Mouse (Mus musculus): ENCODE results near the gene Gm10837.

The Gm10837 gene

DNA sequence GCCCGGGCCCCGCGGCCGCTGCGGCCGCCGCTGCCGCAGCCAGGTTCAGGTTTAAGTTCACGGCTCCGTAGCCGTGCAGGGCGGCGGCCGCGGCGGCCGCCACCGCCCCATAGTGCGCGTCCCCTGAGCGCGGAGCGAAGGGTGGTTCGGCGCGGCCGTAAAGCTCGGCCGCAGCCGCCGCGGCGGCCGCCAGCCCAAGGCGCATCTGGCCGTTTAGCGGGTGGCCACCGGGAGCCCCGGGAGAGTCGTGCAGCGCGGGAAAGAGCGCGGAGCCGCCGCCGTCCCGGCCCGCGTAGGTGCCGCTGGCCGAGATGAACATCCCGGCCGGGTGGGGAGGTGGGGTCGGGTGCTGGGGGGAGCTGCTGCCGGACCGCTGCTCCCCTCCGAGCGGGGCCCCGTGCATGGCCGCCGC lies 26.0 kb upstream of the Gm10837 start:
- DNase-seq (ENCODE audit: inconsistent age in 2 of 2, low spot score in 1 of 2): no peak

DNA sequence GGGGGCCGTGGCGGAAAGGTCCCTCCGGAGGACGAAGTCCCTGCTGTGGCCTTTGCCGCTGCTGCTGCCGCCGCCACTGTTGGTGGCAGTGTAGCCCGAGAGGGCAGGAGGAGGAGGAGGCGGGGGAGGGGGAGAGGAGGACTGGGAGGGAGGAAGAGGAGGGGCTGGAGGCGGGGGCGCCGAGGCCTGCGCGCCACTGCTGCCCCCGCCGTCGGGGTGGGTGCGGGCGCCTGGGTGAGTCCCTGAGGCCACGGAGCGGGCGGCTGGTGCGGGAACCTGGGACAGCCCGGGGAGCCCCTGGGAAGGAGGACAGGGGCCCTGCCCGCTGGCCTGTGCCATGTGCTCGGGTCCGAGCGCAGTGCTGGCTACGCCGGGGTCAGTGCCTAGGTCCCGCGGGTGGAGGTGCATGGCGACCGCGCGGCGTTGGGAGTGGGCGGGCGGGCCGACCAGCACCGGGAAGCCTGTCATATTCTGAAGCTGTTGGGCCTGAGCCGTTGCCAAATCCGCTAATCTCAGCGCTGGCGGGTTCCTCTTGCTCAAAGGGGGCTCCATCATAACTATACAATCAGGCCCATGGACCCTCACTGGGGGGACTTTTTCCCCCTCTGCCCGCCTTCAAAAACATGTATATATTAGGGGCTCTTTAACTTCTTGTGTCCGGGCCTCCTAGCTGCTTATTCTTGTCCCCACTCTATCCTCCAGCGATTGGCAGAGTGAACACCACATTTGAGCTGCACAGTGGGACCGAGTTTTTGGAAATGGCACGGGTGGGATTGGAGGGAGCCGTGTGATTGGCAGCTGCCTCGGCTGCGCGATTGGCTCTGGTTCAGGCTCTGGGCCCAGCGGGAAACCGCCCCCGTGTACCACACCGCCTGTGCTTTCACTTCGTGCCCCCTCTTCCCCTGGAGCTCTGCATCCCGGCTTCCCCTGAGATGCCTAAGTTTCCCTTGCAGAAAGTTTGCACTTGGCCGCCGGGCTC lies 25.3 kb upstream of the Gm10837 start, which contains the start of gene Zic5:
Gene Zic5, minus strand, starts transcription at position 915 of the 979 bp plus-strand sequence.
- DNase-seq (ENCODE audit: inconsistent age in 2 of 2, low spot score in 1 of 2): peak; percentile 17 to 57

DNA sequence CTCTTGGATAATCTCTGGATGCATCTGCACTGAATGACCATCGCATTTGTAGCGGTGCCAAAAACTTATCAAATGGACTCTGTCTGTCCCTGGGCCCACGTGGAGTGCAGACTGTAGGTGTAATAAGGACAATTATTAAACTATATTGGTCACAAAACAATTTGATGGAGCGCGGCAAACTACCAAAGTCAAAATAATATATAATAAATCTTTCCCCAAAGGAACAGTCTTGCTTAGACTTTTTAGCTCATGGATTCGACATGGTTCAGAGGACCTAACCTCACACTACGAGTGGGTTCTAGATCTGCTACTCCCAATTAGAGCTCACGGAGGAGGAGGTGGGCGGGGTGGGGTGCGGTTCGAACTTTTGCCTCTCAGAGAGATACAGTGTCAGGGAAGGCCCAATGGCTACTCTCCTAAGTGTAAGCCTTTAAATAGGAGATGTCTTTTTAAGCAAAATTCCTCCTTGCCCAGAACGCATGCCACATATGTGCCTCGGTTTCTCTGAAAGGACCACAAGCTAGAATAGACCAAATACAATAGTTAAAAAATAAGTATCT lies 24.4 kb upstream of the Gm10837 start:
- DNase-seq (ENCODE audit: inconsistent age in 2 of 2, low spot score in 1 of 2): no peak

DNA sequence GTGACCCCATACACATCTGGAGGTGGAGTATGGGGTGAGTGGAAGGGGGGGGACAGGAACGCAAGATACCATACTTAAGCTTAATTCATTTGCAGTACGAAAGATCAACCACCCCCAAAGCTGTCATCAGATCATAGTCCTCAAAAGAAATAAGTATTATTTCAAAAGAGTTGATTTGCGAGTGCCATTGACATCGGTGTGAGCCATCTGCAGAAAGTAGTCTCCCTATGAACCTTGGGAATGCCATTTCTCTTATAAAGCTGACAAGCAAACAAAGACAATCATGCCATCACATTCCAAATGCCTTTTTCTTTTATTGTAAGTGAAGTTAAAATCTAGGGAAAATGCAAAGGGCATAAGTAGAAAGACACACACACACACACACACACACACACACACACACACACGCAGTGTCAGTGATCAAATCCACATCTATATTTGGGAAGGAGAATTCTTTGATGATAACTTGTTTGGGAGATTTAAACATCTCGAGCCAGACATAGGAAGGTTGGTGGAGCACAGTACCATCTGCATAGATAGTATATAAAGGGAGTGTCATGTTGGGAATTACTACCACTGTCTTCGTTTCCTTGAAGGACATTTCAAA lies 23.5 kb upstream of the Gm10837 start:
- no peak for DNase-seq (ENCODE audit: inconsistent age in 2 of 2, low spot score in 1 of 2)

DNA sequence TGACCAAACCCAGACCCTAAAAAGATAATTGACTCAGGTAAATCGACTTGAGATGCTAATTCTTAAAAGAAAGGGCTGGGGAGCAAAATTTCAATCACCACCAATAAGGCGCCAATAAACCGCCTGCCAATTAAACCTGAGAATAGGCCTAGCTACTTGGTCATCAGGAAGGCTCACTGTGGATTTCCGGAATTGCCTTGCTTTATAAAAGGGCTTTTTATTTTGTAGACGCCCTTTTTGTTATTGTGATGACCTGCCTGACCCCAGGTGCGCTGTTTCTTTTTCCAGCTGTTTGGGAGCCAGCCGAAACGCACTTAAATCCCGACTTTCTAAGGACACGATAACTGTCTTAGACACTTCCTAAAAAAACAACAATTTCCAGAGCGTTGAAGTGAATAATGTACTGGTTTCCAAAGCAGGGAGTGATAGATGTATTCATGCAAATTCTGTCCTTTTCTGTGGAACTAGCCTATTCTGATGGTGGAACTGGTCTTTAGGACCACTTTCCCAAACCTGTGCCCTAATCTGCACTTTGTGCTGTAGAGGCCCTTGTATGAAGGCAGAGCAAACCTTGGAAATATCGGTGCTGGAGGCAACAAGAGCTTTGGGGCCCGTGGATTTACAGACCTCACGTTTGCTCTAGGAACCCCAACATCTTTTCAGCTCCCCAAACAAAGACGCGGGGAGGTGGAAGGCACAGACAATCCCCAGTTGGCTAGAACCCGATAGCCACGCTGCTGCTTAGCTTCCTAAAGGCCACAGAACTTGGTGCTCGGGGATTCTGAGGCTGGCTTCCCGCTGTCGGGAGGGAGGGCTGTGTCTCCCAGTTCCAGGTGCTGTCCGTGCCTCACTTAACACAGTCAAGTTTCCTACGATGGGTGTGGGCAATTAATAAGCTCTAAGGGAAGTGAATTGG lies 22.2 kb upstream of the Gm10837 start:
- peak in 1 of 2 experiments; percentile 24 for DNase-seq (ENCODE audit: inconsistent age in 2 of 2, low spot score in 1 of 2)

DNA sequence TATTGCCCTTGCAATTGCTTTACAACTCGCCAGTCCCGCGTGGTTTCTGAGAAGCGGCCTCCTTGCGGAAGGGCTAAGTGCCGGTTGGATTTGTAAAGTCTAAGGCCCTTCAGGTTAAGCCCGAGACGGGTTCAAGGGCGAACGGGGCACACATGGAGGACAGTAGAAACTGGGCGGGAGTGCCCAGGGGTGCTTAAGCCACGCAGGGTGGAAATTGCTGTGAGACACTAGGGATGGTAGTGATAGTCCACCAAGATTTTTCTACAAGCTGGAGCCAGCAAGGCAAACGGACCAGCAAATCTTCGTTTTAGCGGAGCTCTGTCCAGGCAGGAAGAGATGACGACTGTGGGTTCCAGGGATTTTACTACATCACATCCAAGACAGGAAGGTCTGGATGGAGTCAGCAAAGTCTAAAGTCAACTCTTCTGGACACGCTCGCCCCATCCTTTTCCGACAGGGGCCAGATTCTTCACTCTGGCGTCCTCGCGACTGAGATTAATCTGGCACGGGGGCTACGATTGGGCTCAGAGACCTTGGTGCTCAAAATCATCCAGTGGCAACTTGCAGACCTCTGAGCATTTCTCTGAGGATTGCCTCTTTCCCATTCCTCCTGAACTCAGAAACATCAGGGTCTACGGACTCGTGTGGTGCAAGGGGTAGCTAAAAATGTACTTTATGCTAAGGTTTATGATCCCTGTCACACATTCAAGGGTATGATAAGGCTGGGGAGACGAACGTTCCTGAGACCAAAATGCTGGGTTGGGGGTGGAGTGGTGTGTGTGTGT lies 21.2 kb upstream of the Gm10837 start:
- DNase-seq (ENCODE audit: inconsistent age in 2 of 2, low spot score in 1 of 2): peak in 1 of 2 experiments; percentile 33

DNA sequence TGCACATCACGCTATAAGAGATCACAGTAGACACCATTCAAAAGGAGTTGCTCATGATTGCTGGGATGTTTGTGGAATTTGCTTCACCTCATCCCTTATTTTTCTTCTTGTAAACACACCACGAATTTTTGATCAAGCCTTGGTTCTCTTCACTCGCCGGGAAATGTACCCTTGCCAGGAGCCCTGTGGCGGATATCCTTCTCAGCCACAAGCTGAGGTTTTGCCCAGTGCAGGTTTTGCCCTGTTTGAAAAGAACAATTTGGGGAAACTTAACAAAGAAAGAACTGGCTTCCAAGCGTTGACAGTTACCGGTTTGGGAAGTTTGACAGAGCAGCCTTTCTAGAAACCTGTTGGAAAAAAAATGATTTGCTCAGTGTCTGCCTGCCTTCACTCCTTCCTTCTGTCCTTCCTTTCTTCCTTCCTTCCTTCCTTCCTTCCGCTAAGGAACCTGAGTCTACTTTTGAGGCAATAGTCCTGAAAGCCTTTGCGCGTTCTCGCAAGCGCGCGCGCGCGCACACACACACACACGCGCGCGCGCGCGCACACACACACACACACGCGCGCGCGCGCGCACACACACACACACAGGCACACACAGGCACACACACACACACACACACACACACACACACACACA lies 18.8 kb upstream of the Gm10837 start:
- no peak for DNase-seq (ENCODE audit: inconsistent age in 2 of 2, low spot score in 1 of 2)

DNA sequence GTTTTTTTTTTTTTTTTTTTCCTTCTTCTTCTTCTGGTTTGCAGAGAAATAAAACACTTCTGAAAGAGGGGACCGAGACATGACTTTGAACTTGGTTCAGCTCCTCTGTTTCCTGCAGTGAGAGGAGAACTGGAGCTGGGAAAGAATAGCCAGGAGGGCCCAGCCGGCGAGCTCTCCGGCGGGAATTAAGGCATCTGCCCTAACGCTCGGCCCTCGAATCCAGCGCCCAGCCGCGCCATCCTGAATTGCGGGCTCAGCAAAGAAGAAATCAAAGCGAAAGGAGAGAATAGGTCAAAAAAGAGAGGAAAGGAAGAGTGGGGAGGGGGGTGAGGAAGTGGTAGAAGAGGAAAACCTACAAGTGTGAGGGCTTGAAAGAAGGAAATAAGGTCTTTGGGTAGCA lies 18.2 kb upstream of the Gm10837 start:
- DNase-seq (ENCODE audit: inconsistent age in 2 of 2, low spot score in 1 of 2): peak in 1 of 2 experiments; percentile 33

DNA sequence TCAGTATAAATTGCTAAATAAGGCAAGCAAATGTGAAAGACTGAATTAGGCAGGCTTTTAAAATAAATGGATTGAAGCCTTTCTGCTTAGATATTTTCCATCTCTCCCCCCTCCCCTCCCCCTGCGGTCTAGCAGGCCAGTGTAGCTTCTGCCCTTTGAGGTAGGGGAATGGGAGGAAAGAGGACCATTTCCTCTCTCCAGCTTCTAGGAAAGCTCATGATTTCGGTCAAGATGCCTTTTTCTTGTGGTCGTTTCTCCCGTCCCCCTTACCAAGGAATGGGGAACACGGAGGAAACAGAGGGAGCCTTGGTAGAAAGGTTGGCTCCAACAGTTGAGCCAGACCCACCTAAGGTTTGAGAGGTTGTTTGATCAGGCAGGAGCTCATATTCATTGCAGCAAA lies 17.7 kb upstream of the Gm10837 start:
- no peak for DNase-seq (ENCODE audit: inconsistent age in 2 of 2, low spot score in 1 of 2)

DNA sequence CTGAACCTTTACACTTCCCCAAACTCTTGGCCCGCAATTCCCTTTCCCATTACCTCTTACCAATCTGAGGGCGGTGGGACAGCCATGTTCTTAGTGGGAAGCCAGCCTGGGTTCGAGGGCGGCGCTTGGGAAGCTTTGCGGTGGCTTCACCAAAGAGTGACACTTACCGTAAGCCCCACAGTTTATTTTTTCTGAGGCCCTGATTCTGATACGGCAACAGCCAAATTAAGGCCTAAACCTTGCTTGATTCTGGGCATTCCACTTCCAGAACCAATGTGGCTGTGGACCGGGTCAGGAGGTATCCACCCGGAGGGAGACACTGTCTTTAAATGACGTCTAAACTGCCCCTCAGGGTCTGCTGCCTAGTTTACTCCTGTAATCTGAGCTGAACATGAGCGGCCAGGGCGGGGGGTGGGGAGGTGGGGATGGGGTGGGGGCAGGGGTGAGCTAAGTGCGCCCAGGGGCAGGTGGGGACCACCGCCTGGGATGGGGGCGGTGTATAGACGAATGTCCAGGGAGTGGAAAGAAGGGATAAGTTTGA lies 17.1 kb upstream of the Gm10837 start:
- DNase-seq (ENCODE audit: inconsistent age in 2 of 2, low spot score in 1 of 2): no peak

DNA sequence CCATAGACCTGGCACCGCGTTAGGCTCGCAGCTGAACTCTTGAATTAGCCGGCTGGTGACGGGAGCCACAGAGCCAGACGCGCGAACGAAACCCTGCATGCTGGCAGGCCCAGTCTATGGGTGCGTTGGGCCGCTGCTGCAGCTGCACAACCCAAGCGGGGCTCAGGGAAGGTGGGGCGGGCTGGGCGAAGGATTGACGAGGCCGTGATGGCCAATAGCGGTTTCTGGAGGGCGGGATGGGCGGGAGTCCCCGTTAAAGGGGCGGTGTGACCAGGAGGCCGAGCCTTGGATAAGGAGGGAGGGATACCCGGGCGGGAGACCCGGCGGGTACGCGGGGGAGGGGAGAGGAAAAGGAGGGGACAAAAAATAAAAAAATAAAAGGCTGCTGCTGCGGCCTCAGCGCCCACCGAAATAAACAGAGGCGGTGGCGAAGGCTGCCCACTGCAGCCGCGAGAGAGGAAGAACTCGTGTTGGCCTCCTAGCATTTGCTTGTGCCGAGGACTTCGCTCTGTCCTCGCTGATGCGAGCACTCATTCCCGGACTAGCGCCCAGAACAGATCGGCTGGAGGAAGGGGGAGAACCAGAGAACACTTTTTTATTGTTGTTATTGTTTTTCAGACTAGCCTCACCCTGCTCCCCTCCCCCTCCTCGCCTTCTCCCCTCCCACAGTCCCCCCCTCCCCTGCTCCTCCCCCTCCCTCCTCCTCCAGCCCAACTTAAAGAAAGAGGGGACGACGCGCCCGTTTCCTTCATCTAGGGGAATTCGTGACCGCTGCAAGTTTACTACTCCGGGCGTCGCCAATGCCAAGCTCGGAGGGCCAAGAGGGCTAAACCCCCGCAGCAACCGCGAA lies 16.1 kb upstream of the Gm10837 start:
- peak in 1 of 2 experiments; percentile 53 for DNase-seq (ENCODE audit: inconsistent age in 2 of 2, low spot score in 1 of 2)

DNA sequence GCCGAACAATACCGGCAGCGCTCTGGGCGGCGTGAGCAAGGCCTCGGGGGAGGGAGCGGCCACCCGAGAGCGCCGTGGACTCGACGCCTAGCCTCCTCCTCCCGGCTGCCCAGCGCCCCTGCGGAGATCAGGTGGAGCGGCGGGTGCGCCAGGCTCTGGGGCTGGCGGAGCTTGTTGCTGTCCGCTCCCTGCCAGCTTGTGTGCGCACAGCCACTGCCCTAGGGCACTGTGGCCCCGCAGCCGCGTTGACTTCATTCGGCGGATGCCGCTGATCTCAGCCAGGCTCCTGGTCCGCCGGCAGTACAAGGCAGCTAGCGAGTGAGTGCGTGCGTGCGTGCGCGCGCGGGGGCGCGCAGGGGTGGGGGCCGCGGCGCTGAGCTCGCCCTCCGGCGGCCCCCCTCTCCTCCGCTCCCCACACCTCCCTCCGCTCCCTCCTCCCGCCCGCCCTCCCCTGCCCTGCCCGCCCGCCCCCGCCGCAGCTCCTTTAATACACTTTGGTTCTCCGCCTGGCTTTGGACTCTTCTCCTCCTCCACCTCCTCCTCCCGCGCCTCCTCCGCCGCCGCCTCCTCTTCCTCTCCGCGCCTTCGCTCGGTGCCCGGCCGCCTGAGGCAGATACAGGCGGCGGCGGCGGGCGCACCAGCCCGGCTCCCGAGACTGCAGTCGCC lies 15.4 kb upstream of the Gm10837 start, which contains the start of gene Zic2:
Gene Zic2, plus strand, starts transcription at position 545 of the 666 bp plus-strand sequence.
- peak; percentile 31 to 68 for DNase-seq (ENCODE audit: inconsistent age in 2 of 2, low spot score in 1 of 2)

DNA sequence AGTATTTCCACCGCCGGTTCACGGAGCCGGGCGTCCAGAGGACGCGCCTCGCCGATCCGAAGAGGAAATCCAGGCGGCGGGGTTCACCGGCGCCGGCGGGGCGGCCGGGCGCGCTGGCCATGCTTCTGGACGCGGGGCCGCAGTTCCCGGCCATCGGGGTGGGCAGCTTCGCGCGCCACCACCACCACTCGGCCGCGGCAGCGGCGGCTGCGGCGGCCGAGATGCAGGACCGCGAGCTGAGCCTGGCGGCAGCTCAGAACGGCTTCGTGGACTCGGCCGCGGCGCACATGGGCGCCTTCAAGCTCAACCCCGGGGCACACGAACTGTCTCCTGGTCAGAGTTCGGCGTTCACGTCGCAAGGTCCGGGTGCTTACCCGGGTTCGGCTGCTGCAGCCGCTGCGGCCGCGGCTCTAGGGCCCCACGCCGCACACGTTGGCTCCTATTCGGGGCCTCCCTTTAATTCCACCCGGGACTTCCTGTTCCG lies 14.8 kb upstream of the Gm10837 start:
- peak in 1 of 2 experiments; percentile 66 for DNase-seq (ENCODE audit: inconsistent age in 2 of 2, low spot score in 1 of 2)

DNA sequence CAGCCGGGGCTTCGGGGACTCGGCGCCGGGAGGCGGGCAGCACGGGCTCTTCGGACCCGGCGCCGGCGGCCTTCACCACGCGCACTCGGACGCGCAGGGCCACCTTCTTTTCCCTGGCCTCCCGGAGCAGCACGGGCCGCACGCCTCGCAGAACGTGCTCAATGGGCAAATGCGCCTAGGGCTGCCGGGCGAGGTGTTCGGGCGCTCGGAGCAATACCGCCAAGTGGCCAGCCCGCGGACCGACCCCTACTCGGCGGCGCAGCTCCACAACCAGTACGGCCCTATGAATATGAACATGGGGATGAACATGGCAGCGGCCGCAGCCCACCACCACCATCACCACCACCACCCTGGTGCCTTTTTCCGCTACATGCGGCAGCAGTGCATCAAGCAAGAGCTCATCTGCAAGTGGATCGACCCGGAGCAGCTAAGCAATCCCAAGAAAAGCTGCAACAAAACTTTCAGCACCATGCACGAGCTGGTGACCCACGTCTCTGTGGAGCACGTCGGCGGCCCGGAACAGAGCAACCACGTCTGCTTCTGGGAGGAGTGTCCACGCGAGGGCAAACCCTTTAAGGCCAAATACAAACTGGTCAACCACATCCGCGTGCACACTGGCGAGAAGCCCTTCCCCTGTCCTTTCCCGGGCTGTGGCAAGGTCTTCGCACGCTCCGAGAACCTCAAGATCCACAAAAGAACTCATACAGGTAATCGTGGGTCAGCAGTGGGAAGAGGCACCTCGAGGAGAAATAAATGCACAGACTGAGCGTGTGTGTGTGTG lies 14.2 kb upstream of the Gm10837 start:
- peak in 1 of 2 experiments; percentile 60 for DNase-seq (ENCODE audit: inconsistent age in 2 of 2, low spot score in 1 of 2)

DNA sequence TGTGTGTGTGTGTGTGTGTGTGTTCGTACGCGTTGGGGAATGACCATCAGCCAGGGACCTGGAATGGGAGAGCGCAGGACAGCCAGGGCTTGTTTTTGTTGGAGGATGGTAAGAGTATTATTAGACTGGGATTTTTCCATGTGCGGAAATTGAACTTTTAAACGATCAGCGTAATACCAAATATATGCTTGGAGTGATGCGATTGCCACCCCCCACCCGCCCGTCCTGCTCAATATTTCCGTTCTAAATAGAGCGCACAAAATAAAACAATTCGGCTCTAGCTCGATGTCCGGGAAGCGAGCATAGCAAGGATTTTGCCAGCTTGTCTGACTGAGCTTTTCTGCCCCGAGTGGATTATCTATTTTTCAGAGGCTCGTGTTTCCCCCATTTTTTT lies 13.6 kb upstream of the Gm10837 start:
- DNase-seq (ENCODE audit: inconsistent age in 2 of 2, low spot score in 1 of 2): no peak

DNA sequence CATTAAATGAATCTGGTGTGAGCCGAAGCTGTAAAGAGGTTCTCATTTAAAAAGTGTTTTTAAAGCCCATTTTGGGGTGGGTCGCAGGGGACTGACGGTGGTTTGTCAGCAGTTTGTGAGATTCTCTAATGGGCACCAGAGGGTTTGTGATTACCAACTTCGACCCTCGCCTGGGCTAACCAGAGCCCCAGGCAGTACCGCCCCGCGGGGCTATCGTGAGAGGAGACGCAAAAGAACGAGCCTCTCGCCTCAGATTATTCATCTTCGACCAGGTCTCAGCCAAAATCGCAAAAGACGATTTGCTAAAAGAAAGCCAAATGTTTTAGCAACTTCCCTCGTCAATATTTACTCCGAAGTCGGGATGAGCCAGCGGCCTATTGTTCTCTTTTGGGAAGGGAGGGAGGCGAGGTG lies 13.1 kb upstream of the Gm10837 start:
- DNase-seq (ENCODE audit: inconsistent age in 2 of 2, low spot score in 1 of 2): peak in 1 of 2 experiments; percentile 41
